Mouse (Mus musculus) urinary bladder, postnatal 14 days (tissue): ENCODE measurements at regions not wholly inside any gene's neighbourhood (a gene's known extent, or its start where the extent isn't known, plus 50 kb on each side); places are given as distances from the start of the nearest gene placed in this dataset.

Experiments
- DNase-seq: peaks from one replicate; pipeline ENCODE4 v3.0.0; 2021; ENCODE audit warnings: low spot score

- DNase-seq: no peak
These were observed 496.0 kb upstream of the Sox11 start for GRCm38 (mm10) chr12:27838384-27838783.

- peak; percentile 75 for DNase-seq
These were observed 483.8 kb upstream of the Sox11 start for GRCm38 (mm10) chr12:27826208-27826607.

- no peak for DNase-seq
These were observed 481.0 kb upstream of the Sox11 start for GRCm38 (mm10) chr12:27823392-27823791.

GRCm38 (mm10) chr12:27796642-27797041 lies 454.3 kb upstream of the Sox11 start:
- peak; percentile 53 for DNase-seq

- no peak for DNase-seq
These were observed 444.4 kb upstream of the Sox11 start for GRCm38 (mm10) chr12:27786716-27787291.

- no peak for DNase-seq
These were observed 438.4 kb upstream of the Sox11 start for GRCm38 (mm10) chr12:27780801-27781200.

- no peak for DNase-seq
These were observed 423.6 kb upstream of the Sox11 start for GRCm38 (mm10) chr12:27765948-27766347.

- DNase-seq: no peak
These were observed 416.6 kb upstream of the Sox11 start for GRCm38 (mm10) chr12:27759016-27759415.

GRCm38 (mm10) chr12:27757641-27758040 lies 415.3 kb upstream of the Sox11 start:
- DNase-seq: no peak

- DNase-seq: no peak
These were observed 382.3 kb upstream of the Sox11 start for GRCm38 (mm10) chr12:27724619-27725200.

- no peak for DNase-seq
These were observed 338.1 kb upstream of the Sox11 start for GRCm38 (mm10) chr12:27680459-27680858.

GRCm38 (mm10) chr12:27673404-27673803 lies 331.0 kb upstream of the Sox11 start:
- DNase-seq: no peak

GRCm38 (mm10) chr12:27670650-27671084 lies 328.3 kb upstream of the Sox11 start:
- DNase-seq: no peak

GRCm38 (mm10) chr12:27670190-27670589 lies 327.8 kb upstream of the Sox11 start:
- no peak for DNase-seq

- no peak for DNase-seq
These were observed 327.2 kb upstream of the Sox11 start for GRCm38 (mm10) chr12:27669542-27669941.

GRCm38 (mm10) chr12:27666456-27666855 lies 324.1 kb upstream of the Sox11 start:
- no peak for DNase-seq

- no peak for DNase-seq
These were observed 320.8 kb upstream of the Sox11 start for GRCm38 (mm10) chr12:27663126-27663525.

- no peak for DNase-seq
These were observed 320.3 kb upstream of the Sox11 start for GRCm38 (mm10) chr12:27662723-27663122.

GRCm38 (mm10) chr12:27657536-27657935 lies 315.2 kb upstream of the Sox11 start:
- DNase-seq: no peak

GRCm38 (mm10) chr12:27653541-27653940 lies 311.2 kb upstream of the Sox11 start:
- DNase-seq: no peak

GRCm38 (mm10) chr12:27648602-27649001 lies 306.2 kb upstream of the Sox11 start:
- no peak for DNase-seq

GRCm38 (mm10) chr12:27646497-27647307 lies 304.3 kb upstream of the Sox11 start:
- DNase-seq: no peak

GRCm38 (mm10) chr12:27619616-27620015 lies 277.2 kb upstream of the Sox11 start:
- DNase-seq: no peak
